Comparison of ENCODE assay signal across 8 mouse cellular contexts in the genomic region with DNA sequence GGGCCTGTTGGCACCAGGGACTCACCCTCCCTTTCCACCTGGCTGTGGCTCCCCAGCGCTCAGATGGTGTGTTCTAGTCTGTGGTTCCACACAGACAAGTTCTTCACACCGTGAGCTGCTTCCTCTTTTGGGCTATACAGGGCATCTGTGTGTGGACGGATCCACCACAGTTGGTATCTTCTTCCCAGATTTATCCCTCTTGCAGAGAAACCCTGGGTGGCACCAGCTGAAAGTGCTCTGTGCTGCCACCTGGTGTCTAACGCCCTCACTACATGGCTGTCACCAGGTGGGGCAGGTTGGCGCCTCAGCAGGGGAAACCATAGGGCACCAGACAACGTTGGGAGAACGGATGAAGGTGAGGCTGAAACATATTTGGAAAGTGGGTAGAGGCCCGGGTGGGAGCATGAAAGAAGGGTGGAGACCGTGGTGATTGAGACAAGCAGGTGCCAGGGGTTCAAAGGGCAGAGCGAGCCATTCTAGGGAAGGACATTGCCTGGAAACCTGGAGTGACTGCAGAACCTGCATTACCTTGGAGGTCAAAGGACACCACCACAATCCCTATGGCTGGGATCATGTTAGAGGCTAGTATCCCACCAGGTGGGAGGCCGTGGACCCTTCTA. TPM values are rescaled to one million over a fixed set of nuclear protein-coding genes. Genes with fewer than 3 reads are reported as not detected.
DNase-seq lines count a peak whose midpoint lies in the region; ATAC-seq and TF ChIP-seq lines count a peak whose summit lies in the region.

No protein-coding gene starts in this region.

- DNase-seq in G1E (ENCODE audit: low spot score), result peak; percentile 79
- peak; percentile 47 for DNase-seq in c-Kit-negative CD71-positive TER-119-positive erythroid progenitor cells, embryonic 14.5 days (ENCODE audit: low read depth, low spot score)
- DNase-seq in heart, postnatal 36 days, result peak; percentile 81 to 90
- DNase-seq in layer of hippocampus, adult 9-10 months (ENCODE audit: low spot score), result peak; percentile 61
- peak; percentile 93 for DNase-seq in lung, postnatal 14 days
- peak; percentile 83 to 89 for DNase-seq in right cerebral cortex, postnatal 10 days (ENCODE audit: low spot score in 2 of 2)
- peak; percentile 64 for DNase-seq in urinary bladder, postnatal 10 days (ENCODE audit: low spot score)

- H3K36me3 ChIP-seq in G1E (replicated peaks), result no peaks in the 10 kb centered on the region

- peak; percentile 34; the same call in 1 of the 2 replicates for ATAC-seq in G1E (ENCODE audit: extremely low read depth, insufficient number of reproducible peaks, low FRiP score, poor library complexity, severe bottlenecking)
- peak; percentile 85 for ATAC-seq in erythroid progenitor cell, adult 5-6 weeks (replicated peaks; ENCODE audit: low FRiP score, poor library complexity, severe bottlenecking)

- no peaks in the 10 kb centered on the region for H3K4me1 ChIP-seq in G1E (ENCODE audit: insufficient read depth, low read depth, low read length)

- no peaks in the 10 kb centered on the region for H3K9me3 ChIP-seq in G1E (replicated peaks)

- peaks cover 16% of the 10 kb centered on the region for H3K27me3 ChIP-seq in G1E (ENCODE audit: insufficient read depth, low read length)

- no peak overlapping the region for H3K4me3 ChIP-seq in G1E (ENCODE audit: low read depth, low read length)

- TF ChIP-seq CTCF in G1E (IDR thresholded peaks at IDR 0.05; ENCODE audit: low read depth, low read length), result peak; percentile 76

- intact Hi-C loops in heart, postnatal 36 days (cut with DNase I), result loop anchor here (1.0 to 5.0 kb wide), 4 partner anchors 64 to 277 kb away; no protein-coding TSS in a partner anchor

RNA-seq across cellular contexts. Expression of a gene that starts 12.0 kb away (rescaled TPM):
- total RNA-seq in G1E (2014; fragmentation: Nextera tagmentation), result not detected in 2 replicates
- total RNA-seq in G1E (2017), result 0.17 and 0.27 TPM in 2 replicates
- not detected in 2 replicates for polyA plus RNA-seq in G1E (2012)
- 2.9 and 6.7 TPM in 2 replicates for total RNA-seq in erythroid progenitor cell, adult 5-6 weeks (2015; ENCODE audit: low replicate concordance)
- total RNA-seq in erythroid progenitor cell, adult 5-6 weeks (2017; ENCODE audit: low replicate concordance), result 4.5 TPM in 1 of 2 replicates, not detected in the other
- total RNA-seq in heart, postnatal 36 days (2021), result 1 to 10 TPM; 1.7 to 3.9 TPM
